Mouse (Mus musculus): ENCODE measurements around the gene Gpm6b.

DNA sequence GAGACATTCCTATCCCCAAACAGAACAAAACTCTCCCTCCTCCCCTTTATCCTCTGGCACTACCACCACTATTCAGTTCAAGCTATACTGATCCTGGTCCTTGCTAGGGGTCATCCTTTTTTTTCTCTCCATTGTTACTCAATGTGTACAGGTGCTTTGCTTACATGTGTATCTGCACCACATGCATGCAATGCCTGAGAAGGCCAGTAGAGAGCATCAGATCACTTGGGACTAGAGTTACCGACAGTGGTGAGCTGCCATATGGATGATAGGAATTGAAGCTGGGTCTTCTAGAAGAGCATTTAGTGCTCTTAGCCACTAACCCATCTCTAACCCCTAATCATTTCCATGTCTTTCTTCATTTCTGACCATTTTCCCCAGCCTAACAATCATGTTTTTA, 155.0 kb downstream of the Gpm6b start:
- no peak for TF ChIP-seq POLR2A (IDR thresholded peaks at IDR 0.05; ENCODE audit: borderline replicate concordance, low read depth, low read length)
- TF ChIP-seq CTCF (IDR thresholded peaks at IDR 0.05; ENCODE audit: low read depth, low read length) = no peak
